Mouse (Mus musculus) embryonic facial prominence, embryonic 11.5 days (tissue): ENCODE measurements around the gene Bnip3. TPM values are rescaled to one million over a fixed set of nuclear protein-coding genes. Genes with fewer than 3 reads are reported as not detected.

Experiments
- polyA plus RNA-seq: library from polyadenylated mRNA; unstranded; fragments of >200 nt; fragmentation: Nextera tagmentation; extraction: Ambion mirVana; gene quantifications from 2 replicates; pipeline ENCODE4 v1.2.1, GENCODE M21; 2014

Gene Bnip3
- polyA plus RNA-seq, 1 experiment from 2014 or later = 111 TPM

Other genes starting within 250 kb of the Bnip3 start
- 64.5 and 72.0 TPM in 2 replicates for gene Ppp2r2d, start 63.4 kb downstream of the Bnip3 start, polyA plus RNA-seq
- gene Mapk1ip1, start 63.2 kb downstream of the Bnip3 start, polyA plus RNA-seq = 12.4 and 13.6 TPM in 2 replicates
- 0.80 and 1.1 TPM in 2 replicates for gene Jakmip3, start 31.2 kb upstream of the Bnip3 start, polyA plus RNA-seq
- 55.6 and 70.4 TPM in 2 replicates for gene Dpysl4, start 176.5 kb upstream of the Bnip3 start, polyA plus RNA-seq